Mouse (Mus musculus) lung, adult 2 months (tissue): ENCODE measurements around the gene Arfip2.

Source experiments
- CTCF ChIP-seq: fragments of 200-500 bp; IDR thresholded peaks from 2 replicates; pipeline ENCODE4 v1.5.1; 2011; ENCODE audit warnings: mild to moderate bottlenecking, low read length, control low read depth; ENCODE audit not compliant: insufficient read depth
- POLR2A ChIP-seq: fragments of 200-500 bp; IDR thresholded peaks from 2 replicates; pipeline ENCODE4 v1.6.1; 2011; ENCODE audit warnings: low read depth, mild to moderate bottlenecking, control low read depth, low read length, borderline replicate concordance; ENCODE audit errors: extremely low read depth

DNA sequence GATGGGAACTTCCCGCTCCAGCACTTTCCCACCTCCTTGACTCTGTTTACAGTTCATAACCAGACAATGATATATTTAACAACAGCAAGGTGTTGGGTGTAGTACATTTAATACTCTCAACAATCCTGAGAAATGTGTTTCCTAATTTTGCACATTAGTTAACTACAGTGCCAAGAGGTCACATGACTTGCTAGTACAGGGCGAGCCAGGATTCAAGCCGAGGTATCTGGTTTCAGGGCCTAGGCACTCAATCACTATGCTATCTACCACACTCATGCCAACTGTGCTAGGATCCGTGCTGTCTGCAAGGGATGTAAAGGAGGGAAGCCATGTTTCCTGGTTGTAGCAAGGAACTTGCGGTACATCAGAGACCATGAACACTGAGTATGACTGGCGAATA, 23.7 kb downstream of the Arfip2 start:
- TF ChIP-seq POLR2A (no peak), CTCF (no peak)
